Mouse (Mus musculus): Measurements from ENCODE around the gene Tshr.
"Not testable (repeated sequence)": the region's sequence is repeated elsewhere in the genome, so short reads cannot be mapped to it uniquely, and the experiment has no call there.

Gene Tshr

DNA sequence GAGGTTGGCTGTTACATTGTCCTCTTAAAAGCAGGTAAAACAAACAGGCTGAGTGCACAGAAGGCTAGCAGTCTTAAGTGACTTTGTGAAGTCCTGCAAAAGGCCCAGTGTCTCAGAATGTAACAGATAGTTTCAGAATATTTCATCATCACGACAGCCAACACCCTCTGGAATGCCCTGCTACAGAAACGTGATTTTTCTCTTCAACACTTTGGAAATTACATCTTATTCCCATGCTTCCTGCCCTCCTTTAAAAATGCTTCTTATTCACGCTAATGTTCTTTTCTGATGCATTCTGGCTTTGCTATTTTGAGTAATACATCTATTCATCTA, 111.8 kb downstream of the Tshr start:
- no peak for DNase-seq (ENCODE audit: extremely low read depth, low read depth, low spot score)

GRCm38 (mm10) chr12:91500475-91500874, 116.1 kb downstream of the Tshr start:
- DNase-seq (ENCODE audit: extremely low read depth, low read depth, low spot score) = no peak

- DNase-seq (ENCODE audit: extremely low read depth, low read depth, low spot score) = no peak
Observed at GRCm38 (mm10) chr12:91511766-91512165, 127.4 kb downstream of the Tshr start.

DNA sequence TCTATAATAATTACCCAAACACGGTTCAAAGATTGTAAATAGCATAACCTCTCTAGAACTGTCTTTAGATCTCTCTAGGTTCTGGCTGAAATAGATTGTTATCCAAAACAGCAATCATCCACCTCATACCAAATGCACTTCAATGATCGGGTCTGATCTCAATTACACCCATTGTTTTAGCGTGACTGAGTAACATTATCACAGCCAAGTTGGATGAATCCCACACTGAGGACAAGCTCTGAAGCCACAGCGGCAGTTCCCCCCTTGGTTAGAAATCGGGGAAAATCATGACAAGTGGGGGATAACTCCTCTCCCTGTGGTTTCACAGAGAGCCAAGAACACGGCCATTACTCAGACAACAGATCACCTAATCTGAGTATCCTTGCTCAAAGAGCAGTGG, 129.6 kb downstream of the Tshr start:
- DNase-seq (ENCODE audit: extremely low read depth, low read depth, low spot score) = no peak

GRCm38 (mm10) chr12:91517808-91518207, 133.4 kb downstream of the Tshr start:
- no peak for DNase-seq (ENCODE audit: extremely low read depth, low read depth, low spot score)

DNA sequence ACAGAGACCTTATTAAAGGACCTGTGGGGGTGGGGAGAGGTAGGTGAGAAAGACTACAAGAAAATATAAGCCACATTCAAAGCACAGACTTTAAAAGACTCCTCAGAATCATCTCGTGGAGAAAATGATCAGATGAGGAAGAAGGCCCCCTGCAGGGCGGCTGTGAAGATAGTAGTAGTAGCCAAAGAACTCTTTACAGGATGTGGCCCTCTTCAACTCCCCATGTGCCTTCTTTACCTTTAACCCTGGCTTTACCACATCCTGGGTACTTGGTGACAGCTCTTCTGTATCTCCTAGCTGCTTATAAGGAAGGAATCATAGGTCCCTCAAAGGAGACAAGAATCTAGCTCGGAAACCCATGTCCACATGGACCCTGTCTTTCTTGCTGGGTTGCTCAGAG, 139.3 kb downstream of the Tshr start:
- no peak for DNase-seq (ENCODE audit: extremely low read depth, low read depth, low spot score)

DNA sequence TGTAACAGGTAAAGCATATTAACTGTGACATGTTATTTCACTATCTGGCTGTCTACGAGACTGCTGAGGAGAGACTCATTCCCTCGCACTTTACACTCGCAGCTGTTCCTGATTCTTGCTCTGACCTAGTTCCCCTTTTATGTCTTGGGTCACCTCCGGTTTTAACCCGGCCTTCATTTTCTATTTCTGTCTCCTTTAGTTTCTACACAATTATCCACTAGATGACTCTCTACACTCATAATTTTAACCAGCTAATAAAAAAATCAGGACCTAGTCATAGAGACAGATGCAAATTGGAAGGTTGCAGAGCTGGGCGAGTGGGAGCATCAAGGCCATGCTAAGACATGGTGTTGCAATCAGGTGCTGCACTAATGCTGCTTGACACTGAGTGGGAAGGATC, 150.2 kb downstream of the Tshr start:
- DNase-seq (ENCODE audit: extremely low read depth, low read depth, low spot score) = no peak

DNA sequence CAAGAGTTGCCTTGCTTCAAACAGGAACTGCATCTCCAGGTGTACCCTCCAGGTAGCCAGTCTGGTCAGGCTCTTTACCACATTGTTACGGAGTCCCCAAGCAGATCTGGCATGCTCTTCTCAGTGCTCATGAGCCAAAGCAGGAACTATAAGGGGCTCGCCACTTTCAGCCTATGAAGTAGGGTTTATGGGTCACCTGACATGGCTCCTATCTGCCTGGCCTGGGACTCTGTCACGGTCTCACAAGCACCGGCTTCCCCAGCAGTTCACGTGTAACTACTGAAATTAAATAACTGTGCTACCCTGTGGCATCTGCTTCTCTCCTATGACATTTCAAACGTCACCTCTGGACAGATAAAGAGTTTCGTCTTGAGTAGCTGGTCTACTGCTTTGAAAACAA, 155.8 kb downstream of the Tshr start:
- DNase-seq (ENCODE audit: extremely low read depth, low read depth, low spot score) = no peak

- DNase-seq (ENCODE audit: extremely low read depth, low read depth, low spot score) = no peak
Observed at GRCm38 (mm10) chr12:91549471-91549870, 165.1 kb downstream of the Tshr start.

DNA sequence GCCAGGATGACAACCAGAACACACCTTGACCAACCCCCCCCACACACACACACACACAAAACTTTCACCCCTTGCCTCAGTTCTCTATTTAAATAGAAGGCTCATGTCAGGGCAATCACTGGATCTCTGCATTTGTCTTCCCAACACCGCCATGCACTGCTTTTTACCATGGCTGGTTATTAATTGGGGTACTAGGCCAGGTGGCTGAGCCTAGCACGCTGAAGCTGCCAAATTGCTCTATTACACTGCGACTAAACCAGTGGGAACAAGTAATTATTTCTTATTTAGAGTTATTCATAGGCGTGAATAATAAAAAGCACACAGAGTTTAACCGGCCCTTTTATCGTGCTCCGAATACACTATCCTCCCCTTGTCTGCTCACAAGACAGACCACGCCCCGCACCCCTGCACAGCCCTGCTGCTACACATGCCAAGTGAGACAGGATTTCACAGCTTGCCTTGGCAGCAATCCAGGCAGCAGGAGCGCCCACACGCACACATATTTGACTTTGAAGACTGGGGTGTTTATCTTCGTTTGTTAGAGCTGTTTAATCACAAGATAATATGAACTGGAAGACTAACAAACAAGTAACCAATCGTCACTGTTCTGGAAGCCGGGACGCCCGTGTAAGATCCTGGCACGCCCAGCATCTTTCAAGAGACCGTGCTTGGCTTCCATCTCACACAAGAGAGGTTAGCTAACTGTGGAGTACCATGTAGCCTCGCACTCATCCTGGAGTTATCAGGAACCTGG, 167.6 kb downstream of the Tshr start:
- peak; percentile 5 for DNase-seq (ENCODE audit: extremely low read depth, low read depth, low spot score)

DNA sequence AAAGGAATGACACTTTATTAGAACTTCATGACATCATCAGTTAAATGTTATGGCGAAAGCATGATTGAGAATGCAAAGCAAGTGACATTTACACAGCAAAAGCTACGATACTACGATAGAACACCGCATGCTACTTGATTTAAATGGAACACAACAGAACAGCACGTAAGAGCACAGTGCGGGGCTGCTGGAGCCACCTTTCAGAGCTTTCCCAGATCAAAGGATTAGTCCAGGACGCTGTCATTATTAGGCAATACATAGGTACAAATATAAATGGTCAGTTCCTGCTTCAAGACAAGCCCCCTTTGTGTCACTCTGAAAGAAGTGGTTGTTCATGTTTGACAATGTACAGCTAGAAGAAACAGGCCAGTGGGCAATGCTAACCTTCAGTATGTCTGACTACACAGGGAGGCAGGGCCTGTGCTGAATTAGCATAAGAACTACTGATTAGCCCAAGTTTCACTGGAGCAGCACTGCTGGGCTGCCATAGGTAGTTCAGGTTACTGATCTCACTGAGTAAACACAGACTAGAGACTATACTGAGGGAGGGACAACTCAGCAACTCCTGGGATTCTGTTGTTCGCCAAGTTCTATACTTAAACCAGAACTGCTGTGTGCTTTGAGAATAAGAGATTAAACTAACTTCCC, 173.1 kb downstream of the Tshr start:
- not testable (repeated sequence) for DNase-seq (ENCODE audit: extremely low read depth, low read depth, low spot score)

GRCm38 (mm10) chr12:91558152-91558551, 173.8 kb downstream of the Tshr start:
- not testable (repeated sequence) for DNase-seq (ENCODE audit: extremely low read depth, low read depth, low spot score)

DNA sequence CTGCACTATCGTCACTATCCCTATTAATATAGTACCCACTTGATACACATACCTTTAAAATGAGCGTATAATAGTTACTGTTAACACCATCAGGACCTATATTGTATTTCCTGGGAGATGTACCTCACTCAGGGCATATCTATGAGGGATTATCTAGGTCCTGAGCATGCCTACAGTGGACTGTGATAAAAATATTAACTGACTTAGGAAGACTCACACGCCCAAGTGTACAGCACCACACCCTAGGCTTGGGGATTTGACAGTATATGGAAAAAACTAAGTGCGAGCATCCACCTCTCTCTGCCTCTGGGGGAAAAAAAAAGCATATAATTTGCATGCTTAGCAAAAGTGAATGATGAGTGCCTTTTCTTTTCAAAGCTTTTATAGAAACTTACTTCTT, 182.8 kb downstream of the Tshr start:
- DNase-seq (ENCODE audit: extremely low read depth, low read depth, low spot score) = no peak

DNA sequence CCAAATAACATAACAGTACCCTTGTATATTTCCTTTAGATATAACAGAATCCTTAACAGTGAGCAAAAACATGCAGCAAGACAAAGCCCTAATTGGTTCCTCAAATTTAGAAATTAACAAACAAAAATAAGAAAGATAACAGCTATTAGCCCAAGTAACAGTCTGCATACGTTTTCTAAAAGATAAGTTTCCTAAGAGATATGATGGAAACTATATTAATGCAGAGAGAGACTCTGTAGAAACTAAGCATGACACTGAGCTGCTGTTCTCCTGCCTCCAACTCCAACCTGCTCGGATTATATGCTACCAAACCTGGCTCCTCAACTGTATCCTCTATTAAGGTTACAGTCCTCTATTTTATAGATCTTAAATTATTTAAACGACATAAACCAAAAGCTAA, 184.9 kb downstream of the Tshr start:
- no peak for DNase-seq (ENCODE audit: extremely low read depth, low read depth, low spot score)

- DNase-seq (ENCODE audit: extremely low read depth, low read depth, low spot score) = no peak
Observed at GRCm38 (mm10) chr12:91571708-91572107, 187.3 kb downstream of the Tshr start.

DNA sequence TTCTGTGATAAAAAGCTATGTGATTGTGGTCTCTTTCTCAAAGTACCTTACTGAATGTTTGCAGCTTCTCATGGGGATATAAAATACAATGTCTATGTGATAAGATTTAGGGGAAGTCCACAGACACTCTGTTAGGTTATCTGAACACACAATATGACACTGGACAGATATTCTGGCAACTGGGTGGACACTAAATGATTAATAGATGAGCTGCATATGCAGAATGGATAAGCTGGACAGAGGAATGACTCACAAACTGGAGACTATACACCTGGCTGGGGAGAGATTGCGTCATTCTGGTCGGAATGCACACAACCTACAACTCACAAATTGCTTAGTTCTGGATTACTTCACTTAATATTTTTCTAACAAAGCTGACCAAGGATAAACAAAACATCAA, 195.3 kb downstream of the Tshr start:
- no peak for DNase-seq (ENCODE audit: extremely low read depth, low read depth, low spot score)

DNA sequence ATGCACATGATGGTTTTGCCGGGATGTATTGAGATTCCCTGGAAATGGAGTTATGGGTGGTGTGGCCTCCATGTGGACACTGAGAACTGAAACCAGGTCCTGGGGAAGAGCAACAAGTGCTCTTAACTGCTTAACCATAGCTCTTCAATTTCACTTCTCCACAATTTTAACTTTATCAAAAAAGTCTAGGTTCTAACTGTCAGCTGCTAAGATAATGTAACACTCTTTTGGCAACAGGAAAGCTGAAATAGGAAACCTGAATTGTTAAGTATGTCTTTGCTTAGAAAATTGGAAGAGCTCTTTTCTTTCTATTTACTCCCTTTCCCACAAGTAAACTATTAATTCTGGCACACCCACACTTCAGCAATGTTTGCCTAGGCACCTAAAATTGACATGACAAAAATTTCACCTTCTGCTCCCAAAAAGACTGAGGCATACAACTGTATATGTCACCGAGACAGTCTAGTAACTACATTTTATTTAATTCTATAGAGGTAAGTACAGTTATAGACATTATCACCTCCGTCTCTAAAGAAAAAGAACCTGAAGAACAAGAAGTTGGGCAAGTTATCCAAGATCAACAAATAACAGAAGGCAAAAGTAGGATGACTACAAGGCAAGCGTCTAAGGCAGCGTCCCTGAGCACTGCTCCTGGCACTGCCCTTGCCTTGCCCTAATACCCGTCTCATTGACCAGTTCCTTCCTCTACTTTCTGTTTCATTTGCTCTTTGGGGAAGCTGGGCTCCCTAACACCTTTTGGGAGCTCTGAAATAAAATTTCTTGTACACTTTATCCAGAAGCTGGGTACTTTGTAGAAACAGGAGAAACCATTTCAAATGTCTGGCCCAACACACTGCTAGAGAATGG, 197.1 kb downstream of the Tshr start:
- no peak for DNase-seq (ENCODE audit: extremely low read depth, low read depth, low spot score)

- DNase-seq (ENCODE audit: extremely low read depth, low read depth, low spot score) = no peak
Observed at GRCm38 (mm10) chr12:91582362-91583002, 198.1 kb downstream of the Tshr start.

GRCm38 (mm10) chr12:91583409-91583808, 199.0 kb downstream of the Tshr start:
- no peak for DNase-seq (ENCODE audit: extremely low read depth, low read depth, low spot score)

DNA sequence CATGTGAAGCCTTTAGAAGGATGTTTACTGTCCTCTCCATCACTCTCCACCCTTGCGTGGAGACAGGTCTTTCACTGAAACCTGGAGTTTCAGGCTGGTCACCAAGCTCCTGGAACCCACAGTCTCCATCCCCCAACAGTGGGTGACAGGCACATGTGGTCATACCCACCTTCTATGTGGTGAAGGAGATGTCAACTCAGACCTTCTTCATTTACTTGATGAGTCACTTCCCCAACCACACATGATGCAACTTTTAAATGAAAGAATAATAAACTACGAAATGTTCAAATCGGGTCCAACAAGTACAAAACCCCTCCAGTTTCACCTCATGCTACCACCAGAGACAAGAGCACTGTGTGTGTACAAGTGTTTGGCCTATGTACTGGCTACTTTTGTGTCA, 200.8 kb downstream of the Tshr start:
- DNase-seq (ENCODE audit: extremely low read depth, low read depth, low spot score) = no peak

DNA sequence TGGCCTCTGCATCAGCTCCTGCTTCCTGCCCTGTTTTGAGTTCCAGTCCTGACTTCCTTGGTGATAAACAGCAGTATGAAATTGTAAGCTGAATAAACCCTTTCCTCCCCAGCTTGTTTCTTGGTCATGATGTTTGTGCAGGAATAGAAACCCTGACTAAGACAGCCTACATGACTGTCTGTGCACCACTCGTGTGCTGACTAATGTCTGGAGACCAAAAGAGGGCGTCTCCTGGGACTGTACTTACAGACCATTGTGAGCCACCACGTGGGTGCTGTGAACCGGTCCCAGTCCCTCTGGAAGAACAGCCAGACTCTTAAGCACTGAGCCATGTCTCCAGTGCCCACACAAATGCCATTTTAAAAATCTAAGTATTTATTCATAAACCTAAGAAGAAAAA, 201.5 kb downstream of the Tshr start:
- not testable (repeated sequence) for DNase-seq (ENCODE audit: extremely low read depth, low read depth, low spot score)

All from fat pad, adult 2 months (tissue).